ENCODE assay signal across 24 mouse cellular contexts in the genomic region with DNA sequence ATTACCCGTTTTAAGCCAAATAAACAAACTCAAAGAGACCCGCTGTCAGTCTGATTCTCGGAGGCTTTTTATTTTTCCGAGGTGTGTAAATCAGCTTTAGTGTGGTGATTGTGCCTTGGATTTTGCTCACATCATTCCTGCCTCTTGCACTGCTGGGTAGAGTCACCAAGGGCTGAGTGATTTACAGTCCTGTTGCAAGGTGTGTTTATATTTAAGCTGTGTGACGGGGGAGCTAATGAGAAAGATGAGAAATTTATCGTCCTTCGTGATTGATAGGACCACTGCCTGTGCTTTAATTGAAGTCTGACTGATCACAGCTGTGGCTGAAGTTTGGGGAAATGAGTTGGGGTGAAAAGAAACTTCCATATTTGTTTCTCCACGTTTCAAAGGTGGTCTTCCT.
"Had no signal": no experiment of that assay in that cellular context is flagged by ENCODE, and none has a peak within 500 bp of the region (broad histone marks: within the 10 kb centered on the region; RNA-seq: fewer than 3 reads in every experiment).

No protein-coding gene starts in this region.

- H3K36me3 ChIP-seq: heart, embryonic 10.5 days; heart, embryonic 12.5 days; liver, embryonic 13.5 days; liver, embryonic 15.5 days had no signal

- ATAC-seq: hindbrain, embryonic 16.5 days; intestine, embryonic 16.5 days had no signal

- H3K27me3 ChIP-seq: heart, embryonic 12.5 days; liver, embryonic 13.5 days; liver, embryonic 15.5 days had no signal

- H3K9ac ChIP-seq: heart, embryonic 12.5 days; hindbrain, embryonic 12.5 days; hindbrain, embryonic 14.5 days; limb, embryonic 12.5 days; liver, embryonic 13.5 days; liver, embryonic 15.5 days had no signal

- H3K27ac ChIP-seq: gastrocnemius, adult 2 months; heart, embryonic 10.5 days; hindbrain, embryonic 10.5 days; hindbrain, embryonic 12.5 days; hindbrain, embryonic 14.5 days; limb, embryonic 12.5 days; liver, embryonic 13.5 days; liver, embryonic 15.5 days had no signal

- H3K4me3 ChIP-seq: heart, embryonic 10.5 days; heart, embryonic 12.5 days; hindbrain, embryonic 10.5 days; hindbrain, embryonic 12.5 days; liver, embryonic 13.5 days; liver, embryonic 15.5 days had no signal

- H3K4me2 ChIP-seq: heart, embryonic 12.5 days; hindbrain, embryonic 12.5 days; hindbrain, embryonic 14.5 days; liver, embryonic 13.5 days; liver, embryonic 15.5 days had no signal

- H3K9me3 ChIP-seq: heart, embryonic 10.5 days; heart, embryonic 12.5 days; hindbrain, embryonic 10.5 days; hindbrain, embryonic 12.5 days; limb, embryonic 12.5 days; liver, embryonic 13.5 days; liver, embryonic 15.5 days had no signal

- DNase-seq: gastrocnemius, adult 2 months; gastrocnemius, postnatal 10 days; gastrocnemius, postnatal 25 days; heart, adult 18-20 months; heart, postnatal 10 days; heart, postnatal 4 days; kidney, adult 11 months; kidney, adult 2 months; kidney, adult 9 months; kidney, postnatal 25 days; layer of hippocampus, adult 9-11 months; layer of hippocampus, postnatal 36 days; left cerebral cortex, postnatal 4 days; liver; liver, embryonic 13.5 days had no signal
